Comparison of ENCODE assay signal across 12 mouse cellular contexts in the genomic region with DNA sequence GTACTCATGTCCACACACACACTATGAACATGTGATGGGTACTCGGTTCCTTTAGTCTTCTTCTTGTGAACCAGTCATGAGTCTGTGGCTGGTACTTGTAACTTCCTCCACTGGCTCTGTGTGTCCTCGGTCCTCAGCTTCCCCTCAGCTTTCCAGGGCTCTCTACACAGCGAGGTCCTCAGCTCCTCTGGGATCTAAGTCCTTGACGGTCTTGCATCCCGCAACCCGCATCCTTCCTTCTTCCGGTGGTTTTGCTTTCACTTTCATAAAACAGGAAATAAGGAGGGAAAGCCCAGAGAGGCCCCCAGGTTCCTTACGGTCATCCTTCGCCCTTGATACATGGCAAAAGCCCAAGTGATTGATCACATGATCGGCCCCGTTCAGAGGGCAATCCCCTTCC. TPM values are rescaled to one million over a fixed set of nuclear protein-coding genes. Genes with fewer than 3 reads are reported as not detected.
DNase-seq lines count a peak whose midpoint lies in the region; ATAC-seq and TF ChIP-seq lines count a peak whose summit lies in the region.
"Had no signal": no experiment of that assay in that cellular context is flagged by ENCODE, and none has a peak within 500 bp of the region (broad histone marks: within the 10 kb centered on the region; RNA-seq: fewer than 3 reads in every experiment).

No protein-coding gene starts in this region.

- no peak for DNase-seq in liver, embryonic 11.5 days (ENCODE audit: low spot score)
- DNase-seq in liver (no peak), MEL (ENCODE audit: low read depth, low spot score) (peak; percentile 58)
- no peak for DNase-seq in left cerebral cortex, postnatal 36 days (ENCODE audit: low spot score in 2 of 2)
- no peak for DNase-seq in frontal cortex, postnatal 10 days (ENCODE audit: low spot score in 2 of 2)
- no peak for DNase-seq in adrenal gland, postnatal 25 days
- DNase-seq: cerebellum, adult 18-20 months; heart, postnatal 36 days had no signal

- peak overlapping the region; percentile 10; the same call in 1 of the 2 replicates for H3K4me2 ChIP-seq in liver, embryonic 11.5 days
- H3K4me2 ChIP-seq: midbrain, embryonic 13.5 days; neural tube, embryonic 13.5 days had no signal

- no peaks in the 10 kb centered on the region for H3K4me1 ChIP-seq in liver, embryonic 11.5 days (replicated peaks; ENCODE audit: control insufficient read depth, insufficient read depth, low read length)
- H3K4me1 ChIP-seq in MEL (ENCODE audit: control insufficient read depth in 1 of 2, insufficient read depth in 2 of 2, low read length in 2 of 2) = peaks cover 0 to 11% of the 10 kb centered on the region in 2 experiments; a peak in 2 of 4 replicates
- no peaks in the 10 kb centered on the region for H3K4me1 ChIP-seq in brown adipose tissue, adult 24 weeks (ENCODE audit: control insufficient read depth, insufficient read depth, insufficient read length, low read length)
- H3K4me1 ChIP-seq: midbrain, embryonic 13.5 days had no signal

- no peak for ATAC-seq in liver, embryonic 11.5 days (replicated peaks; ENCODE audit: low FRiP score)
- peak; percentile 74 for ATAC-seq in megakaryocyte progenitor cell, adult 5-6 weeks (replicated peaks; ENCODE audit: poor library complexity)
- ATAC-seq: midbrain, embryonic 13.5 days had no signal

- 66% methylated on average over 11 of the region's 11 CpGs for WGBS in liver, embryonic 11.5 days

- no peak overlapping the region for H3K9ac ChIP-seq in liver, embryonic 11.5 days (ENCODE audit: low read depth, low read length)
- H3K9ac ChIP-seq in MEL (ENCODE audit: control insufficient read depth, low read depth, low read length, poor library complexity, severe bottlenecking) = peak overlapping the region; percentile 36
- H3K9ac ChIP-seq: midbrain, embryonic 13.5 days; neural tube, embryonic 13.5 days had no signal

- H3K79me2 ChIP-seq in MEL (ENCODE audit: control insufficient read depth, insufficient read depth, low read length, poor library complexity) = no peaks in the 10 kb centered on the region

- no peak overlapping the region for H3K4me3 ChIP-seq in liver, embryonic 11.5 days (ENCODE audit: low read depth, low read length)
- H3K4me3 ChIP-seq in MEL (ENCODE audit: control insufficient read depth in 1 of 2, insufficient read depth in 1 of 2, low read depth in 2 of 2, low read length in 2 of 2) = peak overlapping the region; percentile 70 to 89
- peak overlapping the region; percentile 43 for H3K4me3 ChIP-seq in brown adipose tissue, adult 24 weeks (ENCODE audit: insufficient read depth, low read depth, low read length)
- H3K4me3 ChIP-seq: midbrain, embryonic 13.5 days; neural tube, embryonic 13.5 days had no signal

- no peak for TF ChIP-seq RAD21 in MEL (IDR thresholded peaks at IDR 0.05; ENCODE audit: low read depth, low read length)

- TF ChIP-seq POLR2A in MEL (IDR thresholded peaks at IDR 0.05; ENCODE audit: control insufficient read depth in 1 of 2, insufficient read depth in 1 of 2, low read depth in 1 of 2, low read length in 2 of 2, poor library complexity in 1 of 2) = peak in 1 of 2 experiments; percentile 23; a peak in 1 of 4 replicates

- H3K27ac ChIP-seq in liver, embryonic 11.5 days (ENCODE audit: low read depth, low read length) = no peak overlapping the region
- no peak overlapping the region for H3K27ac ChIP-seq in MEL (ENCODE audit: control insufficient read depth, low read depth, low read length)
- H3K27ac ChIP-seq in brown adipose tissue, adult 24 weeks (replicated peaks; ENCODE audit: low read depth, low read length) = no peak overlapping the region
- H3K27ac ChIP-seq: midbrain, embryonic 13.5 days; neural tube, embryonic 13.5 days had no signal

- H3K9me3 ChIP-seq in liver, embryonic 11.5 days (ENCODE audit: control insufficient read depth, low read length) = no peaks in the 10 kb centered on the region
- no peaks in the 10 kb centered on the region for H3K9me3 ChIP-seq in MEL (replicated peaks; ENCODE audit: insufficient read depth, low read length)
- H3K9me3 ChIP-seq: midbrain, embryonic 13.5 days; neural tube, embryonic 13.5 days had no signal

- TF ChIP-seq EP300 in MEL (IDR thresholded peaks at IDR 0.05; ENCODE audit: low read depth in 1 of 2, low read length in 2 of 2) = no peak

- intact Hi-C loops in left cerebral cortex, postnatal 36 days (cut with DNase I) = no loop called here

- no peaks in the 10 kb centered on the region for H3K36me3 ChIP-seq in liver, embryonic 11.5 days (ENCODE audit: control insufficient read depth, insufficient read depth, low read length)
- no peaks in the 10 kb centered on the region for H3K36me3 ChIP-seq in MEL (ENCODE audit: control insufficient read depth in 1 of 2, insufficient read depth in 2 of 2, low read length in 2 of 2)
- H3K36me3 ChIP-seq: midbrain, embryonic 13.5 days; neural tube, embryonic 13.5 days had no signal

- no peak for TF ChIP-seq CTCF in MEL (IDR thresholded peaks at IDR 0.05 in 2 of 3, conservative IDR thresholded peaks at IDR 0.05 in 1 of 3; ENCODE audit: control insufficient read depth in 1 of 3, insufficient read depth in 1 of 3, low read depth in 2 of 3, low read length in 3 of 3, poor library complexity in 1 of 3, severe bottlenecking in 1 of 3)

- H3K27me3 ChIP-seq in liver, embryonic 11.5 days (replicated peaks; ENCODE audit: control insufficient read depth, insufficient read depth, low read length) = no peaks in the 10 kb centered on the region
- H3K27me3 ChIP-seq in MEL (ENCODE audit: control insufficient read depth in 1 of 2, insufficient read depth in 2 of 2, low read length in 2 of 2) = peaks cover 2 to 6% of the 10 kb centered on the region in 2 experiments; a peak in 3 of 4 replicates
- H3K27me3 ChIP-seq: midbrain, embryonic 13.5 days; neural tube, embryonic 13.5 days had no signal

TF ChIP-seq in MEL, 35 proteins besides CTCF, POLR2A, EP300 and RAD21:
- 0 out of 2 replicates have a peak, but pooled peaks have one; percentile 8 for TF ChIP-seq USF1 (IDR thresholded peaks at IDR 0.05; ENCODE audit: low read depth, low read length)
- peak; percentile 24; the same call in 1 of the 2 replicates for TF ChIP-seq ELF1 (IDR thresholded peaks at IDR 0.05; ENCODE audit: low read depth, low read length)
- TF ChIP-seq HCFC1 (IDR thresholded peaks at IDR 0.05; ENCODE audit: low read depth, low read length) = 0 out of 2 replicates have a peak, but pooled peaks have one; percentile 29
- TF ChIP-seq MYC (IDR thresholded peaks at IDR 0.05; ENCODE audit: low read depth, low read length) = no peak
- TF ChIP-seq MAFK (IDR thresholded peaks at IDR 0.05; ENCODE audit: borderline replicate concordance, low read depth, low read length) = no peak

RNA-seq across cellular contexts. Expression of a gene that starts 28.7 kb away (rescaled TPM):
- 0.48 and 0.53 TPM in 2 replicates for polyA plus RNA-seq in liver, embryonic 11.5 days (2014; fragmentation: Nextera tagmentation; extraction: Ambion mirVana)
- total RNA-seq in MEL (2012; rRNA removed) = 3.3 and 4.3 TPM in 2 replicates
- polyA plus RNA-seq in MEL (2012; ENCODE audit: insufficient read depth in 1 of 2, insufficient read length in 2 of 2, low read depth in 1 of 2, low replicate concordance in 2 of 2, missing spikeins in 1 of 2) = 1 to 10 TPM in 1 of 2 experiments, not detected in 1; 4.5 TPM
- polyA plus RNA-seq in brown adipose tissue, adult 24 weeks (2012; ENCODE audit: insufficient read depth, insufficient read length, missing spikeins) = 1.5 TPM in 1 of 2 replicates, not detected in the other
- total RNA-seq in megakaryocyte progenitor cell, adult 5-6 weeks (2015) = 24.1 and 30.4 TPM in 2 replicates
- total RNA-seq in megakaryocyte progenitor cell, adult 5-6 weeks (2017) = 16.3 and 26.6 TPM in 2 replicates
- 1 to 10 TPM; 5.5 to 6.0 TPM for total RNA-seq in left cerebral cortex, postnatal 36 days (2021)
- total RNA-seq in adrenal gland, postnatal 25 days (2021) = 4.7 and 6.6 TPM in 2 replicates

RNA-seq across cellular contexts. Expression of a gene that starts 48.3 kb away (rescaled TPM):
- 31.7 and 34.5 TPM in 2 replicates for polyA plus RNA-seq in liver, embryonic 11.5 days (2014; fragmentation: Nextera tagmentation; extraction: Ambion mirVana)
- total RNA-seq in MEL (2012; rRNA removed) = 18.7 and 25.5 TPM in 2 replicates
- 10 to 100 TPM in 1 of 2 experiments, not detected in 1; 37.4 TPM for polyA plus RNA-seq in MEL (2012; ENCODE audit: insufficient read depth in 1 of 2, insufficient read length in 2 of 2, low read depth in 1 of 2, low replicate concordance in 2 of 2, missing spikeins in 1 of 2)
- polyA plus RNA-seq in brown adipose tissue, adult 24 weeks (2012; ENCODE audit: insufficient read depth, insufficient read length, missing spikeins) = 112 and 159 TPM in 2 replicates
- 33.0 and 46.8 TPM in 2 replicates for total RNA-seq in megakaryocyte progenitor cell, adult 5-6 weeks (2015)
- 31.1 and 37.6 TPM in 2 replicates for total RNA-seq in megakaryocyte progenitor cell, adult 5-6 weeks (2017)
- 10 to 100 TPM; 39.6 to 45.4 TPM for total RNA-seq in left cerebral cortex, postnatal 36 days (2021)
- 48.7 and 52.1 TPM in 2 replicates for total RNA-seq in adrenal gland, postnatal 25 days (2021)
